Mouse (Mus musculus) MEL (cell line): ENCODE measurements at regions not wholly inside any gene's neighbourhood (a gene's known extent, or its start where the extent isn't known, plus 50 kb on each side); places are given as distances from the start of the nearest gene placed in this dataset.
A peak's percentile ranks its signal among the peaks of the same experiment; 100 is the strongest.

Experiments used
- DNase-seq: peaks from one replicate; pipeline ENCODE4 v3.0.0; 2011; ENCODE audit warnings: low read depth, low spot score
- H3K27ac ChIP-seq: 2 replicates; pipeline ENCODE4 v1.5.1; 2012; ENCODE audit warnings: low read depth, mild to moderate bottlenecking, control low read depth, low read length, moderate library complexity; ENCODE audit not compliant: control insufficient read depth
- H3K27me3 ChIP-seq, 2 experiments: fragments of 150-350 bp in 1 of 2; sonication (generic) in 1 of 2; 2 replicates each; pipeline ENCODE4 v1.6.1; 2012; ENCODE audit warnings: low read length in 2 of 2, mild to moderate bottlenecking in 2 of 2, improper control_type of control experiment in 1 of 2, moderate library complexity in 1 of 2; ENCODE audit not compliant: insufficient read depth in 2 of 2, control insufficient read depth in 1 of 2
- H3K36me3 ChIP-seq, 2 experiments: 2 replicates each; pipeline ENCODE4 v1.6.1; 2012 to 2014; ENCODE audit warnings: low read length in 2 of 2, improper control_type of control experiment in 1 of 2, inconsistent platforms in 1 of 2, mild to moderate bottlenecking in 1 of 2; ENCODE audit not compliant: insufficient read depth in 2 of 2, control insufficient read depth in 1 of 2
- H3K4me1 ChIP-seq, 2 experiments: fragments of 150-350 bp in 1 of 2; sonication (generic) in 1 of 2; 2 replicates each; pipeline ENCODE4 v1.6.1; 2012; ENCODE audit warnings: low read length in 2 of 2, improper control_type of control experiment in 1 of 2, mild to moderate bottlenecking in 1 of 2; ENCODE audit not compliant: insufficient read depth in 2 of 2, control insufficient read depth in 1 of 2
- H3K4me3 ChIP-seq, 2 experiments: fragments of 150-350 bp in 1 of 2; sonication (generic) in 1 of 2; 2 replicates each; pipeline ENCODE4 v1.5.1; 2012; ENCODE audit warnings: low read depth in 2 of 2, low read length in 2 of 2, mild to moderate bottlenecking in 2 of 2, moderate library complexity in 2 of 2, control low read depth in 1 of 2, improper control_type of control experiment in 1 of 2; ENCODE audit not compliant: control insufficient read depth in 1 of 2, insufficient read depth in 1 of 2
- H3K79me2 ChIP-seq: 2 replicates; pipeline ENCODE4 v1.6.1; 2012; ENCODE audit warnings: mild to moderate bottlenecking, low read length, moderate library complexity; ENCODE audit not compliant: control insufficient read depth, poor library complexity, insufficient read depth
- H3K9ac ChIP-seq: 2 replicates; pipeline ENCODE4 v1.6.1; 2012; ENCODE audit warnings: low read depth, mild to moderate bottlenecking, control low read depth, low read length, moderate library complexity; ENCODE audit not compliant: control insufficient read depth, poor library complexity, severe bottlenecking
- H3K9me3 ChIP-seq: fragments of 150-350 bp; sonication (generic); replicated peaks from 2 replicates; pipeline ENCODE4 v1.6.1; 2012; ENCODE audit warnings: mild to moderate bottlenecking, low read length, improper control_type of control experiment, moderate library complexity; ENCODE audit not compliant: insufficient read depth
- CHD1 ChIP-seq: IDR thresholded peaks from 2 replicates; pipeline ENCODE4 v1.6.1; 2012; ENCODE audit warnings: low read depth, mild to moderate bottlenecking, inconsistent platforms, low read length, improper control_type of control experiment
- CHD2 ChIP-seq: IDR thresholded peaks from 2 replicates; pipeline ENCODE4 v1.6.1; 2011; ENCODE audit warnings: low read length, improper control_type of control experiment
- CTCF ChIP-seq, 3 experiments: IDR thresholded peaks in 2 of 3; conservative IDR thresholded peaks in 1 of 3; 2 replicates each; pipeline ENCODE4 v1.5.1; 2011 to 2012; ENCODE audit warnings: low read length in 3 of 3, low read depth in 2 of 3, mild to moderate bottlenecking in 2 of 3, improper control_type of control experiment in 1 of 3, inconsistent platforms in 1 of 3, mixed read lengths in 1 of 3, moderate library complexity in 1 of 3; ENCODE audit not compliant: control insufficient read depth in 1 of 3, insufficient read depth in 1 of 3, poor library complexity in 1 of 3, severe bottlenecking in 1 of 3
- EP300 ChIP-seq, 2 experiments: IDR thresholded peaks; 2 replicates each; pipeline ENCODE4 v1.6.1; 2011; ENCODE audit warnings: improper control_type of control experiment in 2 of 2, low read length in 2 of 2, low read depth in 1 of 2, mild to moderate bottlenecking in 1 of 2
- GATA1 ChIP-seq: IDR thresholded peaks from 2 replicates; pipeline ENCODE4 v1.6.1; 2011; ENCODE audit warnings: low read depth, low read length, improper control_type of control experiment
- KAT2A ChIP-seq: conservative IDR thresholded peaks from 2 replicates; pipeline ENCODE4 v1.6.1; 2012; ENCODE audit warnings: low read depth, low read length, improper control_type of control experiment, inconsistent platforms
- MEF2A ChIP-seq: IDR thresholded peaks from 2 replicates; pipeline ENCODE4 v1.6.1; 2014; ENCODE audit warnings: low read depth, mild to moderate bottlenecking, inconsistent platforms, low read length, improper control_type of control experiment; ENCODE audit not compliant: poor library complexity, insufficient replicate concordance, severe bottlenecking; ENCODE audit errors: extremely low read depth
- MXI1 ChIP-seq: IDR thresholded peaks from 2 replicates; pipeline ENCODE4 v1.6.1; 2011; ENCODE audit warnings: mild to moderate bottlenecking, low read depth, low read length, improper control_type of control experiment
- MYB ChIP-seq: IDR thresholded peaks from 2 replicates; pipeline ENCODE4 v1.6.1; 2011; ENCODE audit warnings: mild to moderate bottlenecking, low read depth, low read length, improper control_type of control experiment
- NRF1 ChIP-seq: IDR thresholded peaks from 2 replicates; pipeline ENCODE4 v1.6.1; 2014; ENCODE audit warnings: low read depth, mild to moderate bottlenecking, inconsistent platforms, low read length, improper control_type of control experiment, moderate library complexity; ENCODE audit not compliant: poor library complexity, insufficient read depth, severe bottlenecking
- POLR2A ChIP-seq, 2 experiments: IDR thresholded peaks; 2 replicates each; pipeline ENCODE4 v1.6.1; 2011 to 2012; ENCODE audit warnings: low read length in 2 of 2, mild to moderate bottlenecking in 2 of 2, control low read depth in 1 of 2, improper control_type of control experiment in 1 of 2, low read depth in 1 of 2, moderate library complexity in 1 of 2; ENCODE audit not compliant: control insufficient read depth in 1 of 2, insufficient read depth in 1 of 2, poor library complexity in 1 of 2
- POLR2AphosphoS2 ChIP-seq: IDR thresholded peaks from 2 replicates; pipeline ENCODE4 v1.6.1; 2011; ENCODE audit warnings: low read length, improper control_type of control experiment
- POLR2AphosphoS5 ChIP-seq: IDR thresholded peaks from 2 replicates; pipeline ENCODE4 v1.6.1; 2012; ENCODE audit warnings: low read depth, borderline replicate concordance, mild to moderate bottlenecking, inconsistent platforms, low read length, moderate library complexity, mixed read lengths
- RAD21 ChIP-seq: IDR thresholded peaks from 2 replicates; pipeline ENCODE4 v1.6.1; 2011; ENCODE audit warnings: mild to moderate bottlenecking, low read depth, low read length, improper control_type of control experiment
- SIN3A ChIP-seq: IDR thresholded peaks from 2 replicates; pipeline ENCODE4 v1.6.1; 2012; ENCODE audit warnings: low read length, improper control_type of control experiment, inconsistent platforms
- TAL1 ChIP-seq: IDR thresholded peaks from 2 replicates; pipeline ENCODE4 v1.6.1; 2012; ENCODE audit warnings: mild to moderate bottlenecking, inconsistent platforms, low read length, moderate library complexity, mixed read lengths
- TBP ChIP-seq: IDR thresholded peaks from 2 replicates; pipeline ENCODE4 v1.8.0; 2011; ENCODE audit warnings: low read depth, low read length, improper control_type of control experiment
- TCF12 ChIP-seq: IDR thresholded peaks from 2 replicates; pipeline ENCODE4 v1.6.1; 2014; ENCODE audit warnings: low read depth, mild to moderate bottlenecking, inconsistent platforms, low read length, improper control_type of control experiment, moderate library complexity
- USF1 ChIP-seq: IDR thresholded peaks from 2 replicates; pipeline ENCODE4 v1.6.1; 2014; ENCODE audit warnings: low read depth, mild to moderate bottlenecking, inconsistent platforms, low read length, improper control_type of control experiment, moderate library complexity
- ZNF384 ChIP-seq: IDR thresholded peaks from 2 replicates; pipeline ENCODE4 v1.6.1; 2012; ENCODE audit warnings: low read depth, mild to moderate bottlenecking, inconsistent platforms, low read length, improper control_type of control experiment

GRCm38 (mm10) chr15:67419733-67420132 is 919.0 kb upstream of the Lrrc6 start:
- H3K4me1 ChIP-seq: peaks cover 5 to 19% of the 10 kb centered on the region in 2 experiments; a peak in 3 of 4 replicates
- no peaks in the 10 kb centered on the region for H3K79me2 ChIP-seq
- H3K9ac ChIP-seq: no peak overlapping the region
- no peak overlapping the region for H3K4me3 ChIP-seq
- no peak for DNase-seq
- no peaks in the 10 kb centered on the region for H3K9me3 ChIP-seq
- no peaks in the 10 kb centered on the region; a peak in 1 of 4 replicates for H3K27me3 ChIP-seq
- TF ChIP-seq POLR2AphosphoS5 (no peak), MYB (no peak), CHD1 (no peak), NRF1 (no peak), SIN3A (no peak), KAT2A (no peak), MEF2A (no peak), GATA1 (no peak), RAD21 (no peak), CTCF (IDR thresholded peaks at IDR 0.05 in 2 of 3, conservative IDR thresholded peaks at IDR 0.05 in 1 of 3; ENCODE audit: control insufficient read depth in 1 of 3, insufficient read depth in 1 of 3, low read depth in 2 of 3, low read length in 3 of 3, poor library complexity in 1 of 3, severe bottlenecking in 1 of 3) (no peak), MXI1 (no peak), POLR2AphosphoS2 (no peak)
- H3K36me3 ChIP-seq: peaks cover 0 to 12% of the 10 kb centered on the region in 2 experiments; a peak in 2 of 4 replicates
- no peak overlapping the region for H3K27ac ChIP-seq

GRCm38 (mm10) chr15:67417742-67418163 is 917.0 kb upstream of the Lrrc6 start:
- H3K27ac ChIP-seq: no peak overlapping the region
- peaks cover 0 to 27% of the 10 kb centered on the region in 2 experiments; a peak in 2 of 4 replicates for H3K36me3 ChIP-seq
- peaks cover 16 to 33% of the 10 kb centered on the region in 2 experiments for H3K4me1 ChIP-seq
- H3K79me2 ChIP-seq: no peaks in the 10 kb centered on the region
- TF ChIP-seq TCF12: peak; percentile 63; the same call in 1 of the 2 replicates
- TF ChIP-seq POLR2AphosphoS2: no peak
- peak; percentile 37 to 68; a peak in 3 of 4 replicates for TF ChIP-seq EP300 (IDR thresholded peaks at IDR 0.05; ENCODE audit: low read depth in 1 of 2, low read length in 2 of 2)
- no peak for TF ChIP-seq USF1
- TF ChIP-seq TAL1: peak; percentile 49
- TF ChIP-seq TBP: peak; percentile 81
- peak; percentile 59 for TF ChIP-seq GATA1
- no peak for TF ChIP-seq POLR2A (IDR thresholded peaks at IDR 0.05; ENCODE audit: control insufficient read depth in 1 of 2, insufficient read depth in 1 of 2, low read depth in 1 of 2, low read length in 2 of 2, poor library complexity in 1 of 2)
- TF ChIP-seq CHD2: no peak
- TF ChIP-seq ZNF384: 0 out of 2 replicates have a peak, but pooled peaks have one; percentile 29
- H3K9me3 ChIP-seq: no peaks in the 10 kb centered on the region
- H3K9ac ChIP-seq: no peak overlapping the region
- no peaks in the 10 kb centered on the region for H3K27me3 ChIP-seq
- no peak overlapping the region for H3K4me3 ChIP-seq
- peak; percentile 49 for DNase-seq
